Comparison of ENCODE assay signal across 10 mouse cellular contexts in the genomic region with DNA sequence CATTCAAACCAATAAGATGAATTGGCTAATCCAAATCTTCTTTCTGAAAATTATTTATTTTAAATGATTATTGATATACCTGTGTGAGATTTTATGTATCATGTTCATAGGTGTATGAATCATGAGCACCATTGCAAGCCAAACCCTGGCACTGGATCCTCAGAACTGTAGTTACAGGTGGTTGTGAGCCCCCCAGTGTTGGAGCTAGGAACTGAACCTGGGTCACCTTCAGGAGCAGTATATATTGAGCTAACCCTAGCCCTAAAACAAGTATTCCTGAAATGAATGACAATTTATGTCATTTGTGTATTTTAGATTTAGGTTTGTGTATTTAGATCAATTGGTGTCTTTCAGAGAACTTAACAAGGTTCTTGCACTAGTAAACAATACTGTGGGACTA. TPM values are rescaled to one million over a fixed set of nuclear protein-coding genes. Genes with fewer than 3 reads are reported as not detected.
DNase-seq lines count a peak whose midpoint lies in the region; ATAC-seq and TF ChIP-seq lines count a peak whose summit lies in the region.
"Had no signal": no experiment of that assay in that cellular context is flagged by ENCODE, and none has a peak within 500 bp of the region (broad histone marks: within the 10 kb centered on the region; RNA-seq: fewer than 3 reads in every experiment).

No protein-coding gene starts in this region.

- no peaks in the 10 kb centered on the region for H3K27me3 ChIP-seq in heart, postnatal 0 days (ENCODE audit: control insufficient read depth, insufficient read depth, low read length)

- TF ChIP-seq CTCF in heart, postnatal 0 days (IDR thresholded peaks at IDR 0.05; ENCODE audit: low read depth) = peak; percentile 44

- no peak overlapping the region for H3K27ac ChIP-seq in heart, postnatal 0 days (ENCODE audit: low read depth)

- no peak for ATAC-seq in heart, postnatal 0 days (ENCODE audit: insufficient read depth, low read depth)
- no peak for ATAC-seq in monocyte, adult 5-6 weeks (replicated peaks; ENCODE audit: insufficient number of reproducible peaks, low FRiP score, low TSS enrichment, poor library complexity, severe bottlenecking)

- no peak for TF ChIP-seq EP300 in heart, postnatal 0 days (IDR thresholded peaks at IDR 0.05; ENCODE audit: low read depth)

- no peaks in the 10 kb centered on the region for H3K9me3 ChIP-seq in heart, postnatal 0 days (replicated peaks; ENCODE audit: control insufficient read depth, low read length)

- H3K36me3 ChIP-seq in heart, postnatal 0 days (replicated peaks; ENCODE audit: control insufficient read depth, insufficient read depth, low read length) = no peaks in the 10 kb centered on the region

- H3K4me3 ChIP-seq in heart, postnatal 0 days (ENCODE audit: low read depth, low read length) = no peak overlapping the region
- H3K4me3 ChIP-seq: erythroblast, embryonic 14.5 days; myocyte had no signal

- no peaks in the 10 kb centered on the region for H3K4me1 ChIP-seq in heart, postnatal 0 days (ENCODE audit: control insufficient read depth, insufficient read depth)

- peak; percentile 8 for DNase-seq in heart, postnatal 0 days (ENCODE audit: low spot score)
- no peak for DNase-seq in heart, adult 8-10 months (ENCODE audit: low spot score)
- DNase-seq in retina, embryonic 14.5 days (ENCODE audit: low spot score) = peak; percentile 51
- no peak for DNase-seq in retina, postnatal 1 day
- peak; percentile 13 for DNase-seq in forelimb bud, embryonic 11.5 days (ENCODE audit: low read depth, low spot score)
- peak; percentile 33 to 34 for DNase-seq in thymus, postnatal 36 days
- DNase-seq in lung, adult 18-20 months = no peak

- H3K4me2 ChIP-seq in heart, postnatal 0 days (ENCODE audit: low read depth, low read length) = no peak overlapping the region

- H3K9ac ChIP-seq in heart, postnatal 0 days (replicated peaks; ENCODE audit: low read depth, low read length) = no peak overlapping the region

RNA-seq across cellular contexts. Expression of a gene that starts 45.8 kb away (rescaled TPM):
- total RNA-seq in heart, postnatal 0 days (2014; rRNA removed; ENCODE audit: low replicate concordance) = 68.0 and 69.6 TPM in 2 replicates
- 67.3 and 70.3 TPM in 2 replicates for polyA plus RNA-seq in heart, postnatal 0 days (2015; fragmentation: Nextera tagmentation; extraction: Ambion mirVana)
- 10 to 100 TPM; 24.6 to 30.6 (median 25.8) TPM for total RNA-seq in heart, adult 8-10 months (2022)
- total RNA-seq in monocyte, adult 5-6 weeks (2017) = 101 to 138 TPM (median 118 TPM) in 3 replicates

Comparison
In these comparisons a context has a peak if more than half of its experiments do, and no peak if none do; other contexts are left out.
1. DNase-seq: peak in heart, postnatal 0 days (single experiment), retina, embryonic 14.5 days (single experiment), forelimb bud, embryonic 11.5 days (single experiment) and thymus, postnatal 36 days (2 of 2); none in heart, adult 8-10 months (single experiment), retina, postnatal 1 day (single experiment) and lung, adult 18-20 months (0 of 2).